In genomic region chr5:148383841-148384500, GRCm38 (mm10) we compare ENCODE assay signal across 14 mouse cellular contexts. TPM values are rescaled to one million over a fixed set of nuclear protein-coding genes. Genes with fewer than 3 reads are reported as not detected.
DNase-seq lines count a peak whose midpoint lies in the region; ATAC-seq and TF ChIP-seq lines count a peak whose summit lies in the region.
"Had no signal": no experiment of that assay in that cellular context is flagged by ENCODE, and none has a peak within 500 bp of the region (broad histone marks: within the 10 kb centered on the region; RNA-seq: fewer than 3 reads in every experiment).

No protein-coding gene starts in this region.

- no peak overlapping the region for H3K4me3 ChIP-seq in heart, embryonic 13.5 days
- H3K4me3 ChIP-seq in midbrain, postnatal 0 days (ENCODE audit: low read depth, low read length) = no peak overlapping the region
- no peak overlapping the region for H3K4me3 ChIP-seq in midbrain, embryonic 15.5 days
- no peak overlapping the region for H3K4me3 ChIP-seq in kidney, adult 2 months (ENCODE audit: insufficient read depth, low read depth, low read length)
- H3K4me3 ChIP-seq in cerebellum, adult 2 months (replicated peaks; ENCODE audit: insufficient read depth, low read depth, low read length) = no peak overlapping the region
- H3K4me3 ChIP-seq: limb, embryonic 12.5 days had no signal

- peaks cover 26% of the 10 kb centered on the region for H3K36me3 ChIP-seq in heart, embryonic 13.5 days
- H3K36me3 ChIP-seq in midbrain, postnatal 0 days (ENCODE audit: insufficient read depth, low read length) = no peaks in the 10 kb centered on the region
- H3K36me3 ChIP-seq in midbrain, embryonic 15.5 days (replicated peaks) = no peaks in the 10 kb centered on the region
- H3K36me3 ChIP-seq in kidney, adult 2 months (ENCODE audit: control insufficient read depth, insufficient read depth, low read length) = no peaks in the 10 kb centered on the region
- H3K36me3 ChIP-seq: limb, embryonic 12.5 days had no signal

- H3K27me3 ChIP-seq in heart, embryonic 13.5 days (replicated peaks) = no peaks in the 10 kb centered on the region
- H3K27me3 ChIP-seq in midbrain, postnatal 0 days (ENCODE audit: insufficient read depth, low read length) = no peaks in the 10 kb centered on the region
- no peaks in the 10 kb centered on the region for H3K27me3 ChIP-seq in midbrain, embryonic 15.5 days (replicated peaks)
- no peaks in the 10 kb centered on the region for H3K27me3 ChIP-seq in kidney, adult 2 months (replicated peaks; ENCODE audit: control insufficient read depth, insufficient read depth, low read length)
- H3K27me3 ChIP-seq in cerebellum, adult 2 months (ENCODE audit: control insufficient read depth, insufficient read depth, low read length) = no peaks in the 10 kb centered on the region
- H3K27me3 ChIP-seq: limb, embryonic 12.5 days had no signal

- 58% methylated on average over 14 of the region's 14 CpGs for WGBS in heart, embryonic 13.5 days
- WGBS in midbrain, postnatal 0 days = 72% methylated on average over 14 of the region's 14 CpGs
- 70% methylated on average over 14 of the region's 14 CpGs for WGBS in midbrain, embryonic 15.5 days
- 46% methylated on average over 14 of the region's 14 CpGs for WGBS in kidney, adult 2 months
- 46% methylated on average over 14 of the region's 14 CpGs for WGBS in cerebellum, adult 2 months

- H3K9me3 ChIP-seq in heart, embryonic 13.5 days = 0 out of 2 replicates have a peak, but pooled peaks cover 4% of the 10 kb centered on the region
- H3K9me3 ChIP-seq in midbrain, postnatal 0 days (ENCODE audit: low read length) = no peaks in the 10 kb centered on the region
- H3K9me3 ChIP-seq in midbrain, embryonic 15.5 days = no peaks in the 10 kb centered on the region

- H3K4me2 ChIP-seq in heart, embryonic 13.5 days = peak overlapping the region; percentile 7; the same call in 1 of the 2 replicates
- H3K4me2 ChIP-seq in midbrain, postnatal 0 days (ENCODE audit: low read depth, low read length, poor library complexity, severe bottlenecking) = no peak overlapping the region
- no peak overlapping the region for H3K4me2 ChIP-seq in midbrain, embryonic 15.5 days
- H3K4me2 ChIP-seq: limb, embryonic 12.5 days had no signal

- peaks cover 43% of the 10 kb centered on the region for H3K4me1 ChIP-seq in heart, embryonic 13.5 days
- no peaks in the 10 kb centered on the region for H3K4me1 ChIP-seq in midbrain, postnatal 0 days (ENCODE audit: insufficient read depth, low read length)
- 0 out of 2 replicates have a peak, but pooled peaks cover 4% of the 10 kb centered on the region for H3K4me1 ChIP-seq in midbrain, embryonic 15.5 days
- no peaks in the 10 kb centered on the region for H3K4me1 ChIP-seq in kidney, adult 2 months (ENCODE audit: control insufficient read depth, insufficient read depth, low read length)
- peaks cover 18% of the 10 kb centered on the region for H3K4me1 ChIP-seq in cerebellum, adult 2 months (ENCODE audit: control insufficient read depth, insufficient read depth, low read length)

- no peak for DNase-seq in heart, postnatal 4 days
- DNase-seq in midbrain, postnatal 0 days (ENCODE audit: low spot score) = peak; percentile 47
- peak; percentile 30 for DNase-seq in kidney, adult 2 months
- DNase-seq in spleen, postnatal 14 days (ENCODE audit: low spot score in 2 of 2) = no peak
- DNase-seq in cerebellum, adult 2 months = no peak
- DNase-seq: cerebellum, adult 11-12 months; gastrocnemius, postnatal 10 days; layer of hippocampus, adult 9-11 months; lung, postnatal 36 days; right cerebral cortex, postnatal 14 days had no signal

- no peak for TF ChIP-seq POLR2A in kidney, adult 2 months (IDR thresholded peaks at IDR 0.05; ENCODE audit: low read depth, low read length)
- no peak for TF ChIP-seq POLR2A in cerebellum, adult 2 months (IDR thresholded peaks at IDR 0.05; ENCODE audit: borderline replicate concordance, insufficient read depth, low read length)

- ATAC-seq in heart, embryonic 13.5 days (ENCODE audit: extremely low read depth, insufficient number of reproducible peaks, low FRiP score, low TSS enrichment) = no peak
- ATAC-seq in midbrain, postnatal 0 days (ENCODE audit: low FRiP score) = no peak
- ATAC-seq in midbrain, embryonic 15.5 days (replicated peaks) = no peak
- ATAC-seq: activated CD4-positive, CD25-positive, alpha-beta regulatory T cell, adult 4 months had no signal

- no peak overlapping the region for H3K9ac ChIP-seq in heart, embryonic 13.5 days
- no peak overlapping the region for H3K9ac ChIP-seq in midbrain, postnatal 0 days (replicated peaks; ENCODE audit: low read length, poor library complexity, severe bottlenecking)
- no peak overlapping the region for H3K9ac ChIP-seq in midbrain, embryonic 15.5 days
- H3K9ac ChIP-seq: limb, embryonic 12.5 days had no signal

- peak overlapping the region; percentile 43; the same call in 1 of the 2 replicates for H3K27ac ChIP-seq in heart, embryonic 13.5 days (replicated peaks)
- no peak overlapping the region for H3K27ac ChIP-seq in midbrain, postnatal 0 days (ENCODE audit: low read depth, low read length)
- no peak overlapping the region for H3K27ac ChIP-seq in midbrain, embryonic 15.5 days
- H3K27ac ChIP-seq in kidney, adult 2 months (ENCODE audit: insufficient read depth, low read depth, low read length) = no peak overlapping the region
- no peak overlapping the region for H3K27ac ChIP-seq in cerebellum, adult 2 months (ENCODE audit: insufficient read depth, low read length)
- H3K27ac ChIP-seq: limb, embryonic 12.5 days had no signal

- TF ChIP-seq CTCF in midbrain, postnatal 0 days (IDR thresholded peaks at IDR 0.05) = no peak
- TF ChIP-seq CTCF in kidney, adult 2 months (conservative IDR thresholded peaks at IDR 0.05; ENCODE audit: insufficient read depth, insufficient read length, low read depth, low read length) = no peak
- TF ChIP-seq CTCF in cerebellum, adult 2 months (IDR thresholded peaks at IDR 0.05; ENCODE audit: borderline replicate concordance, insufficient read depth, low read depth, low read length) = no peak

RNA-seq across cellular contexts. Expression of gene Slc7a1, which starts 15.7 kb away (rescaled TPM):
- 16.2 and 17.3 TPM in 2 replicates for polyA plus RNA-seq in heart, embryonic 13.5 days (2015; fragmentation: Nextera tagmentation; extraction: Ambion mirVana)
- 10 to 100 TPM; 32.6 to 34.6 TPM for total RNA-seq in heart, postnatal 4 days (2021)
- 49.8 and 73.3 TPM in 2 replicates for total RNA-seq in midbrain, postnatal 0 days (2014; rRNA removed)
- 26.2 and 33.8 TPM in 2 replicates for polyA plus RNA-seq in midbrain, postnatal 0 days (2015; fragmentation: Nextera tagmentation; extraction: Ambion mirVana)
- polyA plus RNA-seq in midbrain, embryonic 15.5 days (2015; fragmentation: Nextera tagmentation; extraction: Ambion mirVana) = 45.2 and 46.4 TPM in 2 replicates
- 4.0 TPM in 2 replicates for polyA plus RNA-seq in kidney, adult 2 months (2012; rRNA removed)
- 10.5 and 10.7 TPM in 2 replicates for polyA plus RNA-seq in cerebellum, adult 2 months (2012; rRNA removed)

Comparison
In these comparisons a context has a peak if more than half of its experiments do, and no peak if none do; other contexts are left out.
1. DNase-seq: peak in midbrain, postnatal 0 days (single experiment) and kidney, adult 2 months (single experiment); none in heart, postnatal 4 days (single experiment), spleen, postnatal 14 days (0 of 2) and cerebellum, adult 2 months (0 of 2).